ENCODE assay signal across 9 mouse cellular contexts in genomic region chr2:86020406-86020805, GRCm38 (mm10). TPM values are rescaled to one million over a fixed set of nuclear protein-coding genes. Genes with fewer than 3 reads are reported as not detected.
DNase-seq lines count a peak whose midpoint lies in the region; ATAC-seq and TF ChIP-seq lines count a peak whose summit lies in the region.
"Not testable (repeated sequence)": the region's sequence is repeated elsewhere in the genome, so short reads cannot be mapped to it uniquely, and the experiment has no call there.
"Had no signal": no experiment of that assay in that cellular context is flagged by ENCODE, and none has a peak within 500 bp of the region (broad histone marks: within the 10 kb centered on the region; RNA-seq: fewer than 3 reads in every experiment).

Olfr1033 (plus strand) TSS chr2:86020633.

- H3K4me1 ChIP-seq in embryonic facial prominence, embryonic 11.5 days (ENCODE audit: control insufficient read depth, insufficient read depth, low read length); heart, adult 2 months (ENCODE audit: control insufficient read depth, insufficient read depth, low read length); hindbrain, embryonic 11.5 days (replicated peaks; ENCODE audit: control insufficient read depth, insufficient read depth, low read length); liver, embryonic 15.5 days (replicated peaks); midbrain, embryonic 15.5 days; stomach, embryonic 15.5 days: not testable (repeated sequence)

- TF ChIP-seq EP300 in heart, adult 2 months (IDR thresholded peaks at IDR 0.05; ENCODE audit: insufficient read depth, low read depth, low read length): not testable (repeated sequence)

- DNase-seq in R1 (ENCODE audit: low read depth, low spot score): peak; percentile 1
- peak; percentile 47 for DNase-seq in embryonic facial prominence, embryonic 11.5 days (ENCODE audit: low spot score)
- DNase-seq in heart, adult 2 months: peak; percentile 34 to 39
- peak; percentile 30 for DNase-seq in hindbrain, embryonic 11.5 days (ENCODE audit: low spot score)
- peak; percentile 23 for DNase-seq in kidney, postnatal 10 days

- not testable (repeated sequence) for H3K9me3 ChIP-seq in embryonic facial prominence, embryonic 11.5 days (replicated peaks; ENCODE audit: control insufficient read depth, low read length); hindbrain, embryonic 11.5 days (ENCODE audit: control insufficient read depth, low read length); liver, embryonic 15.5 days (replicated peaks); midbrain, embryonic 15.5 days; stomach, embryonic 15.5 days

- not testable (repeated sequence) for TF ChIP-seq CTCF in heart, adult 2 months (IDR thresholded peaks at IDR 0.05)

- not testable (repeated sequence) for H3K27me3 ChIP-seq in embryonic facial prominence, embryonic 11.5 days (ENCODE audit: control insufficient read depth, insufficient read depth, low read length); heart, adult 2 months (ENCODE audit: control insufficient read depth, insufficient read depth, low read length); hindbrain, embryonic 11.5 days (ENCODE audit: control insufficient read depth, insufficient read depth, low read length); liver, embryonic 15.5 days; midbrain, embryonic 15.5 days (replicated peaks); stomach, embryonic 15.5 days (replicated peaks)

- not testable (repeated sequence) for ATAC-seq in embryonic facial prominence, embryonic 11.5 days (replicated peaks; ENCODE audit: insufficient number of reproducible peaks, low FRiP score, low TSS enrichment, low read depth); hindbrain, embryonic 11.5 days (ENCODE audit: low FRiP score); liver, embryonic 15.5 days (ENCODE audit: insufficient read depth); midbrain, embryonic 15.5 days (replicated peaks); stomach, embryonic 15.5 days (ENCODE audit: insufficient read depth, low FRiP score, low read depth)

- intact Hi-C loops in heart, adult 2 months (cut with DNase I): not testable (repeated sequence)

- H3K4me2 ChIP-seq in embryonic facial prominence, embryonic 11.5 days (ENCODE audit: low read depth, low read length): peak within 1 kb of the TSS; percentile 25
- 0 out of 2 replicates have a peak within 1 kb of the TSS, but pooled peaks have one; percentile 6 for H3K4me2 ChIP-seq in hindbrain, embryonic 11.5 days (replicated peaks; ENCODE audit: low read depth, low read length)
- peak within 1 kb of the TSS; percentile 35; the same call in 1 of the 2 replicates for H3K4me2 ChIP-seq in liver, embryonic 15.5 days
- H3K4me2 ChIP-seq in midbrain, embryonic 15.5 days: peak within 1 kb of the TSS; percentile 47
- H3K4me2 ChIP-seq in stomach, embryonic 15.5 days: peak within 1 kb of the TSS; percentile 46

- H3K4me3 ChIP-seq in embryonic facial prominence, embryonic 11.5 days (ENCODE audit: low read depth, low read length): peak within 1 kb of the TSS; percentile 15; the same call in 1 of the 2 replicates
- H3K4me3 ChIP-seq in heart, adult 2 months: peak within 1 kb of the TSS; percentile 29; the same call in 1 of the 2 replicates
- peak within 1 kb of the TSS; percentile 16; the same call in 1 of the 2 replicates for H3K4me3 ChIP-seq in hindbrain, embryonic 11.5 days (ENCODE audit: low read depth, low read length)
- peak within 1 kb of the TSS; percentile 35; the same call in 1 of the 2 replicates for H3K4me3 ChIP-seq in liver, embryonic 15.5 days (replicated peaks)
- peak within 1 kb of the TSS; percentile 36 for H3K4me3 ChIP-seq in midbrain, embryonic 15.5 days
- H3K4me3 ChIP-seq in stomach, embryonic 15.5 days (replicated peaks): peak within 1 kb of the TSS; percentile 35

- not testable (repeated sequence) for H3K27ac ChIP-seq in embryonic facial prominence, embryonic 11.5 days (replicated peaks; ENCODE audit: low read depth, low read length); hindbrain, embryonic 11.5 days (ENCODE audit: low read depth, low read length); liver, embryonic 15.5 days (replicated peaks); midbrain, embryonic 15.5 days
- peak within 1 kb of the TSS; percentile 41; the same call in 1 of the 2 replicates for H3K27ac ChIP-seq in heart, adult 2 months
- H3K27ac ChIP-seq in stomach, embryonic 15.5 days: 0 out of 2 replicates have a peak within 1 kb of the TSS, but pooled peaks have one; percentile 36

- H3K36me3 ChIP-seq in embryonic facial prominence, embryonic 11.5 days (replicated peaks; ENCODE audit: control insufficient read depth, insufficient read depth, low read depth, low read length); heart, adult 2 months (ENCODE audit: control insufficient read depth, insufficient read depth, low read length); hindbrain, embryonic 11.5 days (ENCODE audit: control insufficient read depth, insufficient read depth, low read length); liver, embryonic 15.5 days (replicated peaks); midbrain, embryonic 15.5 days (replicated peaks); stomach, embryonic 15.5 days: not testable (repeated sequence)

- 1% methylated on average over 10 of the region's 11 CpGs for WGBS in embryonic facial prominence, embryonic 11.5 days
- 2% methylated on average over 11 of the region's 11 CpGs for WGBS in heart, adult 2 months
- WGBS in hindbrain, embryonic 11.5 days: 10% methylated on average over 10 of the region's 11 CpGs
- under 1% methylated on average over 11 of the region's 11 CpGs for WGBS in liver, embryonic 15.5 days (ENCODE audit: insufficient replicate concordance)
- WGBS in midbrain, embryonic 15.5 days: 8% methylated on average over 11 of the region's 11 CpGs
- WGBS in stomach, embryonic 15.5 days: 2% methylated on average over 11 of the region's 11 CpGs

- TF ChIP-seq POLR2A in heart, adult 2 months (IDR thresholded peaks at IDR 0.05; ENCODE audit: insufficient read depth, low read depth, low read length): not testable (repeated sequence)

- not testable (repeated sequence) for H3K79me2 ChIP-seq in heart, adult 2 months (replicated peaks; ENCODE audit: control insufficient read depth, insufficient read depth, low read length)

- H3K9ac ChIP-seq in embryonic facial prominence, embryonic 11.5 days (replicated peaks; ENCODE audit: low read length); hindbrain, embryonic 11.5 days (ENCODE audit: low read depth, low read length); liver, embryonic 15.5 days; stomach, embryonic 15.5 days: not testable (repeated sequence)
- peak within 1 kb of the TSS; percentile 57; the same call in 1 of the 2 replicates for H3K9ac ChIP-seq in heart, adult 2 months (ENCODE audit: low read depth, low read length)
- H3K9ac ChIP-seq in midbrain, embryonic 15.5 days: 0 out of 2 replicates have a peak within 1 kb of the TSS, but pooled peaks have one; percentile 14

RNA-seq across cellular contexts. Expression of gene Olfr1033, which starts in this region (rescaled TPM):
- polyA plus RNA-seq in embryonic facial prominence, embryonic 11.5 days (2014; fragmentation: Nextera tagmentation; extraction: Ambion mirVana): 0.06 TPM in 1 of 2 replicates, not detected in the other
- total RNA-seq in heart, adult 2 months (2021): 1 to 10 TPM; 4.7 to 7.0 TPM
- polyA plus RNA-seq in heart, adult 2 months (2012; rRNA removed): 1.6 and 4.5 TPM in 2 replicates
- polyA plus RNA-seq in hindbrain, embryonic 11.5 days (2014; fragmentation: Nextera tagmentation; extraction: Ambion mirVana): not detected in 2 replicates
- polyA plus RNA-seq in liver, embryonic 15.5 days (2015; fragmentation: Nextera tagmentation; extraction: Ambion mirVana): 0.98 and 1.3 TPM in 2 replicates
- not detected in 2 replicates for polyA plus RNA-seq in midbrain, embryonic 15.5 days (2015; fragmentation: Nextera tagmentation; extraction: Ambion mirVana)
- polyA plus RNA-seq in stomach, embryonic 15.5 days (2015; fragmentation: Nextera tagmentation; extraction: Ambion mirVana): 3.6 and 5.2 TPM in 2 replicates
- total RNA-seq: left cerebral cortex, postnatal 4 days had no signal

Comparison
In these comparisons a context has a peak if more than half of its experiments do, and no peak if none do; other contexts are left out.
1. Peak in DNase-seq, H3K4me3 ChIP-seq and H3K4me2 ChIP-seq in embryonic facial prominence, embryonic 11.5 days; RNA of the gene not detected or under 1 TPM.
2. Peak in DNase-seq, H3K4me3 ChIP-seq and H3K4me2 ChIP-seq in hindbrain, embryonic 11.5 days; RNA of the gene not detected or under 1 TPM.